Comparison of ENCODE assay signal across 11 mouse cellular contexts in genomic region chr16:36468862-36469261, GRCm38 (mm10). TPM values are rescaled to one million over a fixed set of nuclear protein-coding genes. Genes with fewer than 3 reads are reported as not detected.
A peak's percentile ranks its signal among the peaks of the same experiment; 100 is the strongest.
DNase-seq lines count a peak whose midpoint lies in the region; TF ChIP-seq lines count a peak whose summit lies in the region.
"Had no signal": no experiment of that assay in that cellular context is flagged by ENCODE, and none has a peak within 500 bp of the region (broad histone marks: within the 10 kb centered on the region; RNA-seq: fewer than 3 reads in every experiment).

No protein-coding gene starts in this region.

- H3K4me3 ChIP-seq in left cerebral cortex, adult 2 months: no peak overlapping the region
- no peak overlapping the region for H3K4me3 ChIP-seq in cerebellum, adult 2 months (replicated peaks; ENCODE audit: insufficient read depth, low read depth, low read length)

- peak; percentile 33 for TF ChIP-seq CTCF in left cerebral cortex, adult 2 months (IDR thresholded peaks at IDR 0.05)
- TF ChIP-seq CTCF in brain, embryonic 14.5 days (IDR thresholded peaks at IDR 0.05; ENCODE audit: borderline replicate concordance, extremely low read depth, insufficient read depth, insufficient read length): peak; percentile 35; the same call in 1 of the 2 replicates
- no peak for TF ChIP-seq CTCF in cerebellum, adult 2 months (IDR thresholded peaks at IDR 0.05; ENCODE audit: borderline replicate concordance, insufficient read depth, low read depth, low read length)

- no peaks in the 10 kb centered on the region for H3K27me3 ChIP-seq in cerebellum, adult 2 months (ENCODE audit: control insufficient read depth, insufficient read depth, low read length)

- no peak overlapping the region for H3K27ac ChIP-seq in left cerebral cortex, adult 2 months
- no peak overlapping the region for H3K27ac ChIP-seq in cerebellum, adult 2 months (ENCODE audit: insufficient read depth, low read length)
- H3K27ac ChIP-seq: macrophage had no signal

- intact Hi-C loops in left cerebral cortex, adult 2 months (cut with DNase I): no loop called here
- intact Hi-C loops in left cerebral cortex, postnatal 4 days (cut with DNase I): no loop called here

- peak; percentile 33 for DNase-seq in adrenal gland, postnatal 14 days
- DNase-seq in adrenal gland, adult 18-20 months (ENCODE audit: low spot score in 2 of 2): no peak
- DNase-seq in left cerebral cortex, adult 2 months (ENCODE audit: extremely low spot score in 1 of 2, low spot score in 2 of 2): no peak
- no peak for DNase-seq in left cerebral cortex, postnatal 4 days
- peak; percentile 42 for DNase-seq in 416B (ENCODE audit: low read depth)
- no peak for DNase-seq in brain, embryonic 14.5 days (ENCODE audit: low read depth)
- no peak for DNase-seq in cerebellum, adult 2 months
- DNase-seq in gastrocnemius, adult 18-20 months (ENCODE audit: low spot score): no peak
- DNase-seq: right cerebral cortex, postnatal 4 days had no signal

- H3K4me1 ChIP-seq in cerebellum, adult 2 months (ENCODE audit: control insufficient read depth, insufficient read depth, low read length): no peaks in the 10 kb centered on the region

- TF ChIP-seq POLR2A in brain, embryonic 14.5 days (IDR thresholded peaks at IDR 0.05; ENCODE audit: borderline replicate concordance, extremely low read depth, insufficient read depth, insufficient read length, poor library complexity, severe bottlenecking): no peak
- TF ChIP-seq POLR2A in cerebellum, adult 2 months (IDR thresholded peaks at IDR 0.05; ENCODE audit: borderline replicate concordance, insufficient read depth, low read length): no peak

- WGBS in cerebellum, adult 2 months: 67% methylated on average over 4 of the region's 4 CpGs

RNA-seq across cellular contexts. Expression of gene Stfa3, which starts 13.7 kb away (rescaled TPM):
- not detected in 2 replicates for total RNA-seq in adrenal gland, postnatal 14 days (2021)
- not detected for total RNA-seq in adrenal gland, adult 18-20 months (2021)
- total RNA-seq in left cerebral cortex, adult 2 months (2021): not detected
- not detected for total RNA-seq in left cerebral cortex, postnatal 4 days (2021)
- polyA plus RNA-seq in brain, embryonic 14.5 days (2012; rRNA removed): 0.82 and 1.8 TPM in 2 replicates
- polyA plus RNA-seq in cerebellum, adult 2 months (2012; rRNA removed): not detected in 2 replicates
- total RNA-seq in gastrocnemius, adult 18-20 months (2021): not detected
- total RNA-seq: left cerebral cortex, adult 18-20 months had no signal
- polyA plus RNA-seq: macrophage had no signal

Comparison
In these comparisons a context has a peak if more than half of its experiments do, and no peak if none do; other contexts are left out.
1. DNase-seq: peak in adrenal gland, postnatal 14 days (single experiment) and 416B (single experiment); none in adrenal gland, adult 18-20 months (0 of 2), left cerebral cortex, adult 2 months (0 of 2), left cerebral cortex, postnatal 4 days (single experiment), brain, embryonic 14.5 days (single experiment), cerebellum, adult 2 months (0 of 2) and gastrocnemius, adult 18-20 months (single experiment).